ENCODE assay signal across 31 mouse cellular contexts in genomic region chr19:36961320-36961719, GRCm38 (mm10).
"Had no signal": no experiment of that assay in that cellular context is flagged by ENCODE, and none has a peak within 500 bp of the region (broad histone marks: within the 10 kb centered on the region; RNA-seq: fewer than 3 reads in every experiment).

No protein-coding gene starts in this region.

- H3K9ac ChIP-seq: limb, embryonic 12.5 days; limb, embryonic 13.5 days; limb, embryonic 15.5 days; liver, embryonic 12.5 days; liver, embryonic 13.5 days; liver, embryonic 14.5 days; liver, embryonic 15.5 days; liver, postnatal 0 days; lung, embryonic 14.5 days; lung, embryonic 15.5 days; midbrain, embryonic 12.5 days; midbrain, embryonic 13.5 days; midbrain, embryonic 15.5 days; neural tube, embryonic 12.5 days had no signal

- H3K27ac ChIP-seq: limb, embryonic 10.5 days; limb, embryonic 12.5 days; limb, embryonic 13.5 days; limb, embryonic 15.5 days; liver, embryonic 12.5 days; liver, embryonic 13.5 days; liver, embryonic 14.5 days; liver, embryonic 15.5 days; lung, embryonic 15.5 days; macrophage; midbrain, embryonic 10.5 days; midbrain, embryonic 12.5 days; midbrain, embryonic 13.5 days; midbrain, embryonic 15.5 days; neural tube, embryonic 12.5 days had no signal

- H3K4me1 ChIP-seq: limb, embryonic 10.5 days; limb, embryonic 12.5 days; limb, embryonic 13.5 days; limb, embryonic 15.5 days; lung, embryonic 15.5 days; midbrain, embryonic 10.5 days; midbrain, embryonic 12.5 days; midbrain, embryonic 13.5 days; midbrain, embryonic 15.5 days; neural tube, embryonic 12.5 days had no signal

- H3K4me3 ChIP-seq: limb, embryonic 10.5 days; limb, embryonic 12.5 days; limb, embryonic 13.5 days; limb, embryonic 15.5 days; liver, embryonic 12.5 days; liver, embryonic 13.5 days; liver, embryonic 15.5 days; lung, embryonic 15.5 days; megakaryocyte, embryonic 14.5 days; midbrain, embryonic 10.5 days; midbrain, embryonic 12.5 days; midbrain, embryonic 13.5 days; midbrain, embryonic 15.5 days; myocyte; neural tube, embryonic 12.5 days had no signal

- H3K9me3 ChIP-seq: limb, embryonic 10.5 days; limb, embryonic 12.5 days; limb, embryonic 13.5 days; limb, embryonic 15.5 days; liver, embryonic 12.5 days; liver, embryonic 13.5 days; liver, embryonic 15.5 days; lung, embryonic 15.5 days; megakaryocyte, embryonic 14.5 days; midbrain, embryonic 10.5 days; midbrain, embryonic 12.5 days; midbrain, embryonic 13.5 days; midbrain, embryonic 15.5 days; neural tube, embryonic 12.5 days had no signal

- DNase-seq: left cerebral cortex, postnatal 4 days; liver; liver, embryonic 13.5 days; liver, postnatal 0 days; lung, adult 18-20 months; lung, adult 2 months; lung, embryonic 14.5 days; lung, postnatal 10 days; lung, postnatal 14 days; lung, postnatal 36 days; lung, postnatal 4 days; midbrain, embryonic 14.5 days had no signal

- H3K27me3 ChIP-seq: limb, embryonic 12.5 days; limb, embryonic 13.5 days; limb, embryonic 15.5 days; liver, embryonic 12.5 days; liver, embryonic 13.5 days; liver, embryonic 15.5 days; lung, embryonic 15.5 days; megakaryocyte, embryonic 14.5 days; midbrain, embryonic 12.5 days; midbrain, embryonic 13.5 days; midbrain, embryonic 15.5 days; neural tube, embryonic 12.5 days had no signal

- H3K4me2 ChIP-seq: limb, embryonic 12.5 days; limb, embryonic 13.5 days; limb, embryonic 15.5 days; liver, embryonic 11.5 days; liver, embryonic 12.5 days; liver, embryonic 13.5 days; liver, embryonic 15.5 days; lung, embryonic 14.5 days; lung, embryonic 15.5 days; midbrain, embryonic 11.5 days; midbrain, embryonic 12.5 days; midbrain, embryonic 13.5 days; midbrain, embryonic 15.5 days; neural tube, embryonic 12.5 days had no signal

- ATAC-seq: liver, embryonic 12.5 days; liver, postnatal 0 days; midbrain, embryonic 13.5 days; midbrain, embryonic 15.5 days; midbrain, embryonic 16.5 days had no signal
